Mouse (Mus musculus) Patski (cell line): ENCODE data around the gene Pdap1. TPM values are rescaled to one million over a fixed set of nuclear protein-coding genes. Genes with fewer than 3 reads are reported as not detected.
"Not testable (repeated sequence)": the region's sequence is repeated elsewhere in the genome, so short reads cannot be mapped to it uniquely, and the experiment has no call there.

Source experiments
- ATAC-seq: fragments of 100-300 bp; one replicate; pipeline ENCODE4 v1.8.0; 2021
- CTCF ChIA-PET: fragments of 350-600 bp; sonication (Branson Sonifier 250); formaldehyde crosslinking; loops from one replicate; lab custom pipeline; 2022; ENCODE audit warnings: inconsistent platforms; lab: Charles Lee
- POLR2A ChIA-PET: fragments of 350-600 bp; sonication (Branson Sonifier 250); formaldehyde crosslinking; loops from one replicate; lab custom pipeline; 2022; ENCODE audit warnings: antibody characterized with exemption, inconsistent platforms; lab: Charles Lee
- DNase-seq: peaks from one replicate; pipeline ENCODE4 v3.0.0-alpha.2; 2011; ENCODE audit warnings: low read depth, low spot score
- H3K27me3 ChIP-seq: fragments of 371-371 bp; one replicate; pipeline ENCODE4 v1.5.1; 2021
- CTCF ChIP-seq: fragments of 100-300 bp; IDR thresholded peaks from one replicate; pipeline ENCODE4 v1.5.1; 2021
- in situ Hi-C: fragments of 300-500 bp; cut with MboI; formaldehyde crosslinking; loops from 3 replicates; pipeline ENCODE4 v1.11.1; 2018; ENCODE audit warnings: low pct_unique_long_range_greater_than_20kb, mixed read lengths
- polyA plus RNA-seq: library from polyadenylated mRNA; unstranded; gene quantifications from one replicate; pipeline ENCODE4 v1.2.3, GENCODE M21; 2021

The Pdap1 gene
- polyA plus RNA-seq, 1 experiment from 2014 or later, result 188 TPM

GRCm38 (mm10) chr5:145152690-145153089 lies 12.7 kb upstream of the Pdap1 start:
- CTCF ChIA-PET, result no interaction called here
- TF ChIP-seq CTCF, result no peak
- POLR2A ChIA-PET, result no interaction called here
- H3K27me3 ChIP-seq, result no peaks in the 10 kb centered on the region
- no peak for ATAC-seq
- in situ Hi-C loops, result no loop called here
- no peak for DNase-seq

- DNase-seq (no peak), ATAC-seq (no peak)
- CTCF ChIA-PET, result interaction anchor here (0.9 kb wide), 1 partner anchor 10 kb away, joined by 3 read pairs; no protein-coding TSS in a partner anchor
- no peak for TF ChIP-seq CTCF
- in situ Hi-C loops, result no loop called here
- POLR2A ChIA-PET, result no interaction called here
- no peaks in the 10 kb centered on the region for H3K27me3 ChIP-seq
Observed at GRCm38 (mm10) chr5:145149294-145149693, 9.3 kb upstream of the Pdap1 start.

DNA sequence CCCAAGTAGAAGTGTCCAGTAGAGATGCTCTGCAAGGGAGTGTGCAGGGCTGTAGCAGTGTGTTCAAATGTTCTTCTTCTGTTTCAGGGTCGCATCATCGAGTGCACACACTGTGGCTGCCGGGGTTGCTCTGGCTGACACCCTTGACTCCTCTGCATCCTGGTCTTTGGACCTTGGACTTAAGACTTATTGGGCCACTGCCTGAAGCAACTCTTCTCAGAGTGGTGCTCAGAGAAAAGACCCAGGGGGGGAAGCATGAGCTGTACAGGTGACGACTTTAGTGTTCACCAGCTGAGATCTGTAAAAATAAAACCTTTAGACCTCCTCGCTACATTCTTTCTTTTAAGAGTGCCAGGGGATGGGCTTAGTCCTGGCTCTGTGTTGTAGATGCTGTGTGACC lies 7.7 kb upstream of the Pdap1 start:
- peak; percentile 55 for ATAC-seq
- ChIA-PET CTCF (no interaction called here), POLR2A (no interaction called here)
- no peak for DNase-seq
- in situ Hi-C loops, result no loop called here
- no peaks in the 10 kb centered on the region for H3K27me3 ChIP-seq
- no peak for TF ChIP-seq CTCF

GRCm38 (mm10) chr5:145140611-145141010 lies 573 bp upstream of the Pdap1 start:
- no peak for ATAC-seq
- in situ Hi-C loops, result no loop called here
- TF ChIP-seq CTCF, result no peak
- H3K27me3 ChIP-seq, result no peaks in the 10 kb centered on the region
- no peak for DNase-seq
- ChIA-PET POLR2A (interaction anchor here (0.7 to 1.0 kb wide), 2 partner anchors 8 to 15 kb away, joined by 3 read pairs; no protein-coding TSS in a partner anchor), CTCF (interaction anchor here (1.2 kb wide), 1 partner anchor 26 kb away, joined by 4 read pairs; no protein-coding TSS in a partner anchor)

DNA sequence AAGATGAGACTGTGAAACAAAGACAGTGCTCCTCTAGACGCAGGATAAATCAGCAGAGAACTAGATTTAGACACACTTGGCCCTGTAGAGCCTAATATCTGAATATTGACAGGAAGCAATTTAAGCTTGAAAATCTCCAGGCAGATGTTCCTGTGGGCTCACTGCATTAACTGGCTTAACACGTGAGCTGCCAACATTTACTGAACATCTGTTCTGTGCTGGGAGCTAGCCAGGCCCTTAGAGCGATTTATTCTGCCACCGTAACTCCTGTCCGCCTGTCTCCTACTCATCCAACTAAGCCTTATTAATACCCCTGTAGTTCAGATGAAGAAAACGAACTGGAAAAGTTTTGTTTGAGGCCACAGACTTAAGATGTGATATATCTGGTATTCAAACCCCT lies 1.2 kb downstream of the Pdap1 start:
- no peak for TF ChIP-seq CTCF
- no peak for ATAC-seq
- POLR2A ChIA-PET, result no interaction called here
- in situ Hi-C loops, result no loop called here
- H3K27me3 ChIP-seq, result no peaks in the 10 kb centered on the region
- no peak for DNase-seq
- CTCF ChIA-PET, result interaction anchor here (0.9 to 1.1 kb wide), 2 partner anchors 16 to 50 kb away, joined by 3 read pairs; no protein-coding TSS in a partner anchor

DNA sequence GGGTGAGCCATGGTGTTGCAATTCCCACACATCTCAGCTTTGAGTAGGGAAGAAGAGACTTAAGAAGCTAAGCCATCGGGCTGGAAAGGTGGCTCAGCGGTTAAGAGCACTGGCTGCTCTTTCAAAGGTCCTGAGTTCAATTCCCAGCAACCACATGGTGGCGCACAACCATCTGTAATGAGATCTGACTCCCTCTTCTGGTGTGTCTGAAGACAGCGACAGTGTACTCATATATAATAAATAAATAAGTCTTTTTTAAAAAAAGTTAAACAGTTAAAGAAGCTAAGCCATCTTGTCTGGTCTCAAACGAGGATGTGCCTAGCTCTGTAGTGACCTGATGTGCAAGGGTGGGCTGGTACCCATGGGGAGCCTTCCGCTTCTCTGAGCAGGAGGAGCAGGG lies 6.8 kb downstream of the Pdap1 start:
- DNase-seq, H3K27me3 ChIP-seq, ATAC-seq, in situ Hi-C loops: not testable (repeated sequence)
- ChIA-PET CTCF (interaction anchor here (1.7 kb wide), 1 partner anchor 9 kb away, joined by 5 read pairs; no protein-coding TSS in a partner anchor), POLR2A (interaction anchor here (0.7 kb wide), 1 partner anchor 14 kb away, joined by 3 read pairs; no protein-coding TSS in a partner anchor)

GRCm38 (mm10) chr5:145130995-145131394 lies 9.0 kb downstream of the Pdap1 start:
- in situ Hi-C loops, result no loop called here

DNA sequence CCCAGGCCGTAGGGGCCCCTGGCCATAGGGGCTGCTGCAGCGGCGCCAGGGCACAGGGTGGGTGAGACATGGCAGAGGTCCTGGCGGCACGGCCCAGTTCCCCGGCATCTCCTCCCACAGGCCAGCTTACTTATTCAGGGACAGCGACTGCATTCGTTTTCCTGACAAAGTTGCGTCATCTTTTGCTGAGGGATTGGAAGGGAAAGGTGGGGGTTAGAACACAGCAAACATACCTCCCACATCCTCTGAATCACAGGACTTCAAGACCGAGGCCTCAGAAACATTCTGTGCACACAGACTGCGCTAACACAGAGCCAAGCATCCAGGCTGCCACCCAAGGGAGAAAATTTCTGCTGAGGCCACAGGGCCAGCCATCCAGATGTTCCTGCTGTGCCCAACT lies 9.8 kb downstream of the Pdap1 start:
- TF ChIP-seq CTCF, result no peak
- CTCF ChIA-PET, result interaction anchor here (0.8 kb wide), 1 partner anchor 9 kb away, joined by 3 read pairs; no protein-coding TSS in a partner anchor
- POLR2A ChIA-PET, result interaction anchor here (1.4 kb wide), 1 partner anchor 13 kb away, joined by 6 read pairs; no protein-coding TSS in a partner anchor
- ATAC-seq (peak; percentile 85), DNase-seq (peak; percentile 79)
- in situ Hi-C loops, result no loop called here
- no peaks in the 10 kb centered on the region for H3K27me3 ChIP-seq

More at GRCm38 (mm10) chr5:145130995-145131394, 9.0 kb downstream of the Pdap1 start:
- ATAC-seq (no peak), DNase-seq (no peak)
- ChIA-PET CTCF (interaction anchor here (0.8 kb wide), 1 partner anchor 10 kb away, joined by 3 read pairs; no protein-coding TSS in a partner anchor), POLR2A (interaction anchor here (1.4 kb wide), 1 partner anchor 14 kb away, joined by 6 read pairs; no protein-coding TSS in a partner anchor)
- no peaks in the 10 kb centered on the region for H3K27me3 ChIP-seq
- no peak for TF ChIP-seq CTCF

- ATAC-seq, H3K27me3 ChIP-seq, DNase-seq, in situ Hi-C loops, CTCF ChIA-PET: not testable (repeated sequence)
- POLR2A ChIA-PET, result interaction anchor here (1.4 kb wide), 1 partner anchor 13 kb away, joined by 6 read pairs; no protein-coding TSS in a partner anchor
Observed at GRCm38 (mm10) chr5:145129773-145130172, 10.3 kb downstream of the Pdap1 start.

DNA sequence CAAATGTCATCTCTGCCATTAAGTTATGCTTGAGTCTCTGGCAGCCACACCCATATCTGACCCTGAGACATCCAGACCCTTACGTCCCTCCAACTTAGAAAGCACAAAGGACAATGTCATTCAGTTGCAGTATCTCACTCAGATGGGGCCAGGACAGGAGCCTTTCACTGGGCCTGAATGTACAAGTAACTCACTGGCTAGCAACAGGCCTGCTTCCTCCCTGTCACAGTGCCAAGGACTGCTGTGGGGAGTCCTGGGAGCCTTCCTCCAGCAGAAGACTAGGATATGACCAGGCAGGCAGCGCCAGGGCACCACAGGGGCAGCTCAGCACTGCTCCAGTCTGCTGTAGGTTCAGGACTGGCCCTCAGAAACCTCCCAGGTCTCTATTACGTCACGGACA lies 10.9 kb downstream of the Pdap1 start:
- no peak for TF ChIP-seq CTCF
- ChIA-PET POLR2A (interaction anchor here (0.8 to 1.1 kb wide), 2 partner anchors 10 to 12 kb away, joined by 3 to 4 read pairs; no protein-coding TSS in a partner anchor), CTCF (no interaction called here)
- ATAC-seq, result no peak
- DNase-seq, result no peak
- no peaks in the 10 kb centered on the region for H3K27me3 ChIP-seq
- in situ Hi-C loops, result no loop called here

GRCm38 (mm10) chr5:145126580-145126979 lies 13.5 kb downstream of the Pdap1 start:
- CTCF ChIA-PET, result interaction anchor here (0.9 to 1.3 kb wide), 2 partner anchors 10 to 16 kb away, joined by 3 to 6 read pairs; no protein-coding TSS in a partner anchor
- POLR2A ChIA-PET, result no interaction called here
- in situ Hi-C loops, result no loop called here

More at GRCm38 (mm10) chr5:145126580-145126979, 13.5 kb downstream of the Pdap1 start:
- no peak for DNase-seq
- no peak for TF ChIP-seq CTCF
- H3K27me3 ChIP-seq, result no peaks in the 10 kb centered on the region
- ATAC-seq, result no peak
